Comparison of ENCODE assay signal across 9 mouse cellular contexts in the genomic region with DNA sequence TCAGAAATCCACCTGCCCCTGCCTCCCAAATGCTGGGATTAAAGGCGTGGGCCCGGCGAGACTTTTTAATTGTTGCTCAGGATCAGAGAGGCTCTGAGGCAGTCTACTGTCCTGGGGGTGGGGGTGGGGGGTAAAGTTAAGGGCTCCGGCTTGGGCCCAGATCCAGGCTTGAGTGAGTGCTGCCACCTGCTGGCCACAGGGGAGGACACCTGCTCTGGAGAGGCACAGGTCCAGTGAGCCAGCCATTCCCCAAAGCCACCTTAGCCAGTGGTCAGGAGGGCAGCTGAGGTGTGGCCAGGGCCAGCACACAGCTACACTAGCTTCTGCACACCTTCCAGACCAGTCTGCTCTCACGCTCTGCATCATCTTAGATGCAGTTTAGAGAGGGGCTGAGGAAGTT. TPM values are rescaled to one million over a fixed set of nuclear protein-coding genes. Genes with fewer than 3 reads are reported as not detected.
DNase-seq lines count a peak whose midpoint lies in the region; ATAC-seq lines count a peak whose summit lies in the region.
"Had no signal": no experiment of that assay in that cellular context is flagged by ENCODE, and none has a peak within 500 bp of the region (broad histone marks: within the 10 kb centered on the region; RNA-seq: fewer than 3 reads in every experiment).

No protein-coding gene starts in this region.

- no peak overlapping the region for H3K4me3 ChIP-seq in kidney, embryonic 14.5 days (ENCODE audit: low read length)
- H3K4me3 ChIP-seq in lung, embryonic 16.5 days (ENCODE audit: low read length): no peak overlapping the region
- H3K4me3 ChIP-seq: embryonic facial prominence, embryonic 12.5 days had no signal

- no peak overlapping the region for H3K4me2 ChIP-seq in kidney, embryonic 14.5 days (replicated peaks; ENCODE audit: low read depth, low read length)
- H3K4me2 ChIP-seq in lung, embryonic 16.5 days (ENCODE audit: low read depth, low read length): no peak overlapping the region
- H3K4me2 ChIP-seq: embryonic facial prominence, embryonic 12.5 days had no signal

- peaks cover 43% of the 10 kb centered on the region for H3K36me3 ChIP-seq in kidney, embryonic 14.5 days (ENCODE audit: control insufficient read depth, insufficient read depth, low read length)
- peaks cover 31% of the 10 kb centered on the region for H3K36me3 ChIP-seq in lung, embryonic 16.5 days (ENCODE audit: control insufficient read depth, insufficient read depth, low read length)

- no peaks in the 10 kb centered on the region for H3K9me3 ChIP-seq in kidney, embryonic 14.5 days (ENCODE audit: control insufficient read depth, low read length)
- no peaks in the 10 kb centered on the region for H3K9me3 ChIP-seq in lung, embryonic 16.5 days (ENCODE audit: control insufficient read depth, low read length)
- H3K9me3 ChIP-seq: embryonic facial prominence, embryonic 12.5 days had no signal

- ATAC-seq in common myeloid progenitor, adult 5-6 weeks (replicated peaks; ENCODE audit: low read depth, poor library complexity, severe bottlenecking): peak; percentile 60
- peak; percentile 53; the same call in 1 of the 2 replicates for ATAC-seq in kidney, embryonic 14.5 days (ENCODE audit: low FRiP score, low TSS enrichment)
- peak; percentile 39 for ATAC-seq in lung, embryonic 16.5 days (ENCODE audit: low read depth)
- ATAC-seq in neutrophil, adult 5-6 weeks (ENCODE audit: extremely low read depth, insufficient number of reproducible peaks, low FRiP score, poor library complexity, severe bottlenecking): peak; percentile 45

- peaks cover 16% of the 10 kb centered on the region for H3K4me1 ChIP-seq in kidney, embryonic 14.5 days (ENCODE audit: control insufficient read depth, insufficient read depth, low read length)
- peaks cover 9% of the 10 kb centered on the region for H3K4me1 ChIP-seq in lung, embryonic 16.5 days (replicated peaks; ENCODE audit: control insufficient read depth, insufficient read depth, low read length)

- 7% methylated on average over 5 of the region's 5 CpGs for WGBS in kidney, embryonic 14.5 days
- WGBS in lung, embryonic 16.5 days: 5% methylated on average over 5 of the region's 5 CpGs

- peak; percentile 57 for DNase-seq in right cerebral cortex, adult 18-20 months
- no peak for DNase-seq in right cerebral cortex, postnatal 36 days (ENCODE audit: low spot score in 2 of 2)
- peak; percentile 56 to 86 for DNase-seq in heart, adult 18-20 months
- peak; percentile 74 for DNase-seq in thymus, postnatal 0 days (ENCODE audit: low spot score)

- no peak overlapping the region for H3K27ac ChIP-seq in kidney, embryonic 14.5 days (ENCODE audit: low read depth, low read length)
- H3K27ac ChIP-seq in lung, embryonic 16.5 days (ENCODE audit: low read length): no peak overlapping the region
- H3K27ac ChIP-seq: embryonic facial prominence, embryonic 12.5 days had no signal

- H3K27me3 ChIP-seq in kidney, embryonic 14.5 days (ENCODE audit: control insufficient read depth, insufficient read depth, low read length): peaks cover 28% of the 10 kb centered on the region
- H3K27me3 ChIP-seq in lung, embryonic 16.5 days (ENCODE audit: control insufficient read depth, insufficient read depth, low read depth, low read length): peaks cover 8% of the 10 kb centered on the region

- H3K9ac ChIP-seq in kidney, embryonic 14.5 days (ENCODE audit: low read depth, low read length): no peak overlapping the region
- no peak overlapping the region for H3K9ac ChIP-seq in lung, embryonic 16.5 days (ENCODE audit: low read length)
- H3K9ac ChIP-seq: embryonic facial prominence, embryonic 12.5 days had no signal

RNA-seq across cellular contexts. Expression of a gene that starts 35.0 kb away (rescaled TPM):
- 32.2 and 37.7 TPM in 2 replicates for total RNA-seq in common myeloid progenitor, adult 5-6 weeks (2017)
- total RNA-seq in heart, adult 18-20 months (2021): 10 to 100 TPM; 67.5 to 74.8 TPM
- polyA plus RNA-seq in kidney, embryonic 14.5 days (2014; fragmentation: Nextera tagmentation; extraction: Ambion mirVana): 54.7 and 63.6 TPM in 2 replicates
- polyA plus RNA-seq in lung, embryonic 16.5 days (2015; fragmentation: Nextera tagmentation; extraction: Ambion mirVana): 63.4 and 64.7 TPM in 2 replicates
- 29.8 and 30.0 TPM in 2 replicates for total RNA-seq in neutrophil, adult 5-6 weeks (2017)
- 81.6 and 85.6 TPM in 2 replicates for polyA plus RNA-seq in thymus, postnatal 0 days (2015; fragmentation: Nextera tagmentation; extraction: Ambion mirVana)

RNA-seq across cellular contexts. Expression of a gene that starts 35.2 kb away (rescaled TPM):
- total RNA-seq in common myeloid progenitor, adult 5-6 weeks (2017): 13.2 and 18.7 TPM in 2 replicates
- total RNA-seq in heart, adult 18-20 months (2021): 10 to 100 TPM; 60.9 to 72.9 TPM
- 225 and 229 TPM in 2 replicates for polyA plus RNA-seq in kidney, embryonic 14.5 days (2014; fragmentation: Nextera tagmentation; extraction: Ambion mirVana)
- polyA plus RNA-seq in lung, embryonic 16.5 days (2015; fragmentation: Nextera tagmentation; extraction: Ambion mirVana): 140 and 161 TPM in 2 replicates
- 12.0 and 15.5 TPM in 2 replicates for total RNA-seq in neutrophil, adult 5-6 weeks (2017)
- polyA plus RNA-seq in thymus, postnatal 0 days (2015; fragmentation: Nextera tagmentation; extraction: Ambion mirVana): 31.3 and 39.8 TPM in 2 replicates

RNA-seq across cellular contexts. Expression of a gene that starts 46.5 kb away (rescaled TPM):
- not detected in 2 replicates for total RNA-seq in common myeloid progenitor, adult 5-6 weeks (2017)
- total RNA-seq in heart, adult 18-20 months (2021): not detected
- 6.7 and 8.3 TPM in 2 replicates for polyA plus RNA-seq in kidney, embryonic 14.5 days (2014; fragmentation: Nextera tagmentation; extraction: Ambion mirVana)
- polyA plus RNA-seq in lung, embryonic 16.5 days (2015; fragmentation: Nextera tagmentation; extraction: Ambion mirVana): 0.24 and 0.60 TPM in 2 replicates
- not detected in 2 replicates for total RNA-seq in neutrophil, adult 5-6 weeks (2017)
- 0.12 TPM in 1 of 2 replicates, not detected in the other for polyA plus RNA-seq in thymus, postnatal 0 days (2015; fragmentation: Nextera tagmentation; extraction: Ambion mirVana)

Comparison
In these comparisons a context has a peak if more than half of its experiments do, and no peak if none do; other contexts are left out.
1. DNase-seq: peak in right cerebral cortex, adult 18-20 months (single experiment), heart, adult 18-20 months (2 of 2) and thymus, postnatal 0 days (single experiment); none in right cerebral cortex, postnatal 36 days (0 of 2).
2. Peak in every context shown above with its lines, with median percentiles within 50 percentile points of each other: ATAC-seq.